Mouse (Mus musculus) limb, embryonic 15.5 days (tissue): ENCODE data around the gene Chst8. TPM values are rescaled to one million over a fixed set of nuclear protein-coding genes. Genes with fewer than 3 reads are reported as not detected.

Source experiments
- ATAC-seq: fragments of 200-750 bp; cut with Nextera tagmentation; 2 replicates; pipeline ENCODE4 v1.8.0; 2017; ENCODE audit warnings: low read depth, moderate TSS enrichment; ENCODE audit not compliant: insufficient number of reproducible peaks, low FRiP score, low TSS enrichment
- H3K27ac ChIP-seq: fragments of 300-500 bp; sonication (generic); 2 replicates; pipeline ENCODE4 v1.5.1; 2015; ENCODE audit warnings: moderate library complexity, mild to moderate bottlenecking, inconsistent platforms
- H3K27me3 ChIP-seq: fragments of 300-500 bp; sonication (generic); 2 replicates; pipeline ENCODE4 v1.6.1; 2015; ENCODE audit warnings: inconsistent platforms
- H3K36me3 ChIP-seq: fragments of 300-500 bp; sonication (generic); 2 replicates; pipeline ENCODE4 v1.6.1; 2015; ENCODE audit warnings: inconsistent platforms
- H3K4me1 ChIP-seq: fragments of 300-500 bp; sonication (generic); 2 replicates; pipeline ENCODE4 v1.6.1; 2015; ENCODE audit warnings: inconsistent platforms
- H3K4me2 ChIP-seq: fragments of 300-500 bp; sonication (generic); 2 replicates; pipeline ENCODE4 v1.6.1; 2015; ENCODE audit warnings: mild to moderate bottlenecking, inconsistent platforms
- H3K4me3 ChIP-seq: fragments of 300-500 bp; sonication (generic); 2 replicates; pipeline ENCODE4 v1.5.1; 2015; ENCODE audit warnings: mild to moderate bottlenecking, inconsistent platforms
- H3K9ac ChIP-seq: fragments of 300-500 bp; sonication (generic); 2 replicates; pipeline ENCODE4 v1.6.1; 2015; ENCODE audit warnings: inconsistent platforms
- H3K9me3 ChIP-seq: fragments of 300-500 bp; sonication (generic); 2 replicates; pipeline ENCODE4 v1.6.1; 2016; ENCODE audit warnings: inconsistent platforms
- WGBS: fragments of 180-500 bp; shearing (Covaris S2); methylation state at CpG from one replicate; pipeline ENCODE4 v1.1.7; 2015; 5-methylcytosine and 5-hydroxymethylcytosine counted together
- polyA plus RNA-seq: library from polyadenylated mRNA; unstranded; fragments of >200 nt; fragmentation: Nextera tagmentation; extraction: Ambion mirVana; gene quantifications from 2 replicates; pipeline ENCODE4 v1.2.1, GENCODE M21; 2015

The Chst8 gene
- polyA plus RNA-seq, 1 experiment from 2014 or later: 1.2 TPM

DNA sequence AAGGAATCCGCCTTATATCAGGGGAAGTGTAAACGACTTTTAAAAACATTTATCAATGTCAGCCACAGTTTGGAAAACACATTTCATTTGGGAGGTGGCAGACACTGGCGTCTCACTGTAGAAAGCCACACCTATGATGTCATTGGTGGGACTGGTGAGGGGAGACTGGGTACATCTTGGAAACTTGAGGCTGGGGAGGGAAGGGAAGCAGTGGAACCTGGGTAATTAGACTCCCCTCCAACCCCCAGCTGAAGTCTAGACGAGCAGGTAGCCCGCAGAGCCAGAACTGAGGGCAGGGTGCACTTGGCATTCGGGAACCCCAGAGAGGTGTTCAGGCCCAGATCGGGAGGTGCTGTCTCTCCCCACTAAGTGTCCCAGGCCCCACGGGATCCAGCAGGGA, 90.4 kb downstream of the Chst8 start:
- peaks cover 23% of the 10 kb centered on the region for H3K4me1 ChIP-seq
- no peak for ATAC-seq
- no peaks in the 10 kb centered on the region for H3K36me3 ChIP-seq
- no peak overlapping the region for H3K4me2 ChIP-seq
- H3K9me3 ChIP-seq: no peaks in the 10 kb centered on the region
- peaks cover 12% of the 10 kb centered on the region for H3K27me3 ChIP-seq
- 32% methylated on average over 8 of the region's 8 CpGs for WGBS
- H3K4me3 ChIP-seq: no peak overlapping the region
- no peak overlapping the region for H3K9ac ChIP-seq
- no peak overlapping the region for H3K27ac ChIP-seq

GRCm38 (mm10) chr7:34721650-34722048, 90.9 kb downstream of the Chst8 start:
- Histone ChIP-seq H3K9ac (no peak overlapping the region), H3K4me2 (no peak overlapping the region), H3K4me1 (peaks cover 28% of the 10 kb centered on the region), H3K9me3 (no peaks in the 10 kb centered on the region), H3K36me3 (no peaks in the 10 kb centered on the region), H3K27ac (no peak overlapping the region), H3K4me3 (no peak overlapping the region), H3K27me3 (peaks cover 17% of the 10 kb centered on the region)
- no peak for ATAC-seq
- WGBS: 14% methylated on average over 5 of the region's 5 CpGs

DNA sequence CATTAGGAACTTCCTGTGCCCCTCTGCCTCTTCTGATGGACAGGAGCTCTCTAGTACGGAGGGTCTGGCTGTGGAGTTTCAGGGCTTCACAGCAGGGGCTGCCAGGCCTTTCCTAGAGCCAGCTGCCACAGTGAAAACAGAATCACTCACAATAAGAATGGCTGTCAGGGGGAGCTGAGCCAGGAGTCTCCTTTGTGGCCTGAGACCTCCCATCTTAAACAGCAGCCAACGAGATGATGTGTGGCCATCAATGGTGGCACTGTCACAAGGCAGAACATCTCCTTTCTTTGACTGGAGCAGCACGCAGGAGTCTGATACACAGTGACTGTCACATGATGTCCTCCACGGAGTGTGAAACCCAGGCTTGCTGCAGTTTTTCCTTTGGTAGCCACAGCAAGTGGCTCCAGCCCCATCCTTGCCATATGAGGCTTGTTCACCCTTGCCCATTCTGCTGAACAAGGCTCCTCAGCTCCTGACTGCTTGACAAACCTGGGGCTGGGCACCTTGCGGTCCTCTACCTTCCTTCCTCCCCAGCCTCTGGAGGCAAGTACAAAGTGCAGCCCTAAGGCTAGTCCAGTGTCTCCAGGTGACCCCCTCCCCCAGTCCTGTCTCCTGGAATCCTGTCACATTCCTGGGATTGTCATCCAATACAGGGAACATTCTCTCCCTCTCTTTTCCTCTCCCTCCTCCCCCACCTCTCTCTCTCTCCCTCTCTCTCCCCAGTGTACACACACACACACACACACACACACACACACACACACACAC, 91.4 kb downstream of the Chst8 start:
- no peak overlapping the region for H3K4me3 ChIP-seq
- H3K9me3 ChIP-seq: no peaks in the 10 kb centered on the region
- no peak for ATAC-seq
- H3K27me3 ChIP-seq: peaks cover 17% of the 10 kb centered on the region
- H3K27ac ChIP-seq: no peak overlapping the region
- H3K4me1 ChIP-seq: peaks cover 29% of the 10 kb centered on the region
- no peaks in the 10 kb centered on the region for H3K36me3 ChIP-seq
- H3K9ac ChIP-seq: no peak overlapping the region
- H3K4me2 ChIP-seq: no peak overlapping the region
- 63% methylated on average over 5 of the region's 5 CpGs for WGBS

GRCm38 (mm10) chr7:34719599-34719998, 92.9 kb downstream of the Chst8 start:
- peaks cover 17% of the 10 kb centered on the region for H3K27me3 ChIP-seq
- H3K9me3 ChIP-seq: no peaks in the 10 kb centered on the region
- WGBS: 42% methylated on average over 5 of the region's 5 CpGs
- no peak overlapping the region for H3K4me2 ChIP-seq
- no peaks in the 10 kb centered on the region for H3K36me3 ChIP-seq
- H3K4me3 ChIP-seq: no peak overlapping the region
- H3K9ac ChIP-seq: no peak overlapping the region
- no peak overlapping the region for H3K27ac ChIP-seq
- no peak for ATAC-seq
- H3K4me1 ChIP-seq: peaks cover 41% of the 10 kb centered on the region

DNA sequence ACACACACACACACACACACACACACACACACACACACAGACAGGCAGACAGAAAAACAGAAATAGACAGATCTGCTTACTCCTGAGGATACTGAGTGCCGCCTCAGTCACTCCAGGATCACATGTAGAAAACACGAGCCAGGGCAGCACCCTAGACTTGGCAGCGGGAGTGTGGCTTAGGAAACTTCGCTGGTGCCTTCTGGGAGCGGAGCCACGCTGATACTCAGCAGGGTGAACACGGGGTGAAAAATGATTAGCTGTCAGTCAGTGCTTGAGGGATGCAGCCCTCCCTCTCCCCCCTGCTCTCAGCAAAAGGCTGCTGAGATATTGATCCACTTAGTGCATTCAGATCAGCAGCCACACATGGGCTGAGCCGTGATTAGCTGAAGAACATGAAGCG, 93.9 kb downstream of the Chst8 start:
- H3K4me1 ChIP-seq: peaks cover 45% of the 10 kb centered on the region

DNA sequence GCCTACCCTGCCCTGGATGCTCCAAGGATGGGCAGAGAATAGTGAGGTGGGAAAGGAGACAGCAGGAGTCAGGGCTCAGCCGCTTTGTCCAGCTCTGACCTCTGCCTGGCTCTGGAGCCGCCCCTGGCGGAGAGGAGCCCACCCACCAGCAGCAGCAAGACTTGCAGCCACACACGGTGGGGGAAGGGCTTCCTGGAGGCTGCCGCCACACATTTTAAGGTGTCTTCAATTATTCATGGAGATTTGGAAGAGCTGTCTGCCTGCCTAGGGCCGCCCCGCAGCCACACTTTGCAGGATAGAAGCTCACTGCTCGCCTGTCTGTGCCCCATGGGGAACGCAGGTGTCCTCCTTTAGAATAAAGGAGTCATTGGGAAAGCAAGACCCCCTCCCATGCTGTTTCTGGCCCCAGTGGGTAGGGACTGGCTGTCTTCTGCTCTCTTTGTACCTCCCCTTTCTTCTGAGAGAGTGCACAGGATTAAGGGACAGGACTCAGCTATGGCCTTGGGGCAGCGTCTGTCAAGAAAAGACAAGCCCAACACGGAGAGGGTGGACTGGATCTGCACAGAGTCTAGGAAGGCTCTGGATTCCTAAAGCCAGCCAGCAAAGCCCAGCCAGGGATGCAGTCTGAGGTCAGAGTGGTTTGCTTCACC, 95.2 kb downstream of the Chst8 start:
- 8% methylated on average over 11 of the region's 11 CpGs for WGBS
- no peaks in the 10 kb centered on the region for H3K9me3 ChIP-seq
- no peak for ATAC-seq
- no peaks in the 10 kb centered on the region for H3K36me3 ChIP-seq
- no peak overlapping the region for H3K9ac ChIP-seq
- H3K27ac ChIP-seq: no peak overlapping the region
- no peak overlapping the region for H3K4me2 ChIP-seq
- peaks cover 41% of the 10 kb centered on the region for H3K4me1 ChIP-seq
- no peak overlapping the region for H3K4me3 ChIP-seq
- peaks cover 17% of the 10 kb centered on the region for H3K27me3 ChIP-seq

More for the DNA sequence above, 93.9 kb downstream of the Chst8 start:
- Histone ChIP-seq H3K27ac (no peak overlapping the region), H3K36me3 (no peaks in the 10 kb centered on the region), H3K9ac (no peak overlapping the region), H3K4me3 (no peak overlapping the region), H3K9me3 (no peaks in the 10 kb centered on the region), H3K27me3 (peaks cover 17% of the 10 kb centered on the region), H3K4me2 (no peak overlapping the region)
- ATAC-seq: no peak
- WGBS: 69% methylated on average over 9 of the region's 9 CpGs

GRCm38 (mm10) chr7:34714848-34715460, 97.6 kb downstream of the Chst8 start:
- 0 out of 2 replicates have a peak overlapping the region, but pooled peaks have one; percentile 7 for H3K4me2 ChIP-seq
- peaks cover 27% of the 10 kb centered on the region for H3K4me1 ChIP-seq
- H3K4me3 ChIP-seq: no peak overlapping the region
- no peaks in the 10 kb centered on the region for H3K36me3 ChIP-seq
- H3K27ac ChIP-seq: peak overlapping the region; percentile 34
- no peak overlapping the region for H3K9ac ChIP-seq
- ATAC-seq: peak; percentile 33; the same call in 1 of the 2 replicates
- no peaks in the 10 kb centered on the region for H3K9me3 ChIP-seq
- WGBS: 32% methylated on average over 11 of the region's 11 CpGs
- H3K27me3 ChIP-seq: peaks cover 14% of the 10 kb centered on the region; the same call in 1 of the 2 replicates

GRCm38 (mm10) chr7:34709111-34709510, 103.4 kb downstream of the Chst8 start:
- Histone ChIP-seq H3K4me2 (no peak overlapping the region), H3K36me3 (no peaks in the 10 kb centered on the region), H3K4me1 (peaks cover 3% of the 10 kb centered on the region; the same call in 1 of the 2 replicates), H3K9me3 (no peaks in the 10 kb centered on the region), H3K9ac (no peak overlapping the region), H3K27me3 (no peaks in the 10 kb centered on the region; the same call in 1 of the 2 replicates), H3K4me3 (no peak overlapping the region), H3K27ac (no peak overlapping the region)
- no peak for ATAC-seq
- 75% methylated on average over 4 of the region's 4 CpGs for WGBS

DNA sequence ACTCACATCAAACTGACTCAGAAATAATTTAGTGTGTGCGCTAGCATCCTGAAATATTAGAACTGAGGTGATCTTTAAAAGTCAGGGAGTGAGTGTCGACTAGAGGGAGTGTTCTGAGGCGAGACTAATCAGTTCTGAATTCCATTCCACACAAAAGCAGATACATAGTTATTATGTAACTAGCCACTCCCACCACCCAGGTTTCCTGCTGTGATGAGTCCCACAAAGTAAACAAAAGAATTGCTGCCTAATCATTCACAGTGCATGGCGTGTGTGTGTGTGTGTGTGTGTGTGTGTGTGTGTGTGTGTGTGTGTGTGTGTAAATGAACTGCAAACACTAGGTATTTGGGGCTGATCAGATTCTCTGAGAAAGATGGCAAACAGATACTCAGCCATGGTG, 108.1 kb downstream of the Chst8 start:
- H3K4me3 ChIP-seq: no peak overlapping the region
- no peak overlapping the region for H3K4me2 ChIP-seq
- no peak overlapping the region for H3K27ac ChIP-seq
- WGBS: 45% methylated on average over 4 of the region's 4 CpGs
- 0 out of 2 replicates have a peak, but pooled peaks cover 4% of the 10 kb centered on the region for H3K27me3 ChIP-seq
- H3K9ac ChIP-seq: no peak overlapping the region
- no peaks in the 10 kb centered on the region for H3K9me3 ChIP-seq
- peaks cover 3% of the 10 kb centered on the region; the same call in 1 of the 2 replicates for H3K4me1 ChIP-seq
- no peak for ATAC-seq
- H3K36me3 ChIP-seq: no peaks in the 10 kb centered on the region

DNA sequence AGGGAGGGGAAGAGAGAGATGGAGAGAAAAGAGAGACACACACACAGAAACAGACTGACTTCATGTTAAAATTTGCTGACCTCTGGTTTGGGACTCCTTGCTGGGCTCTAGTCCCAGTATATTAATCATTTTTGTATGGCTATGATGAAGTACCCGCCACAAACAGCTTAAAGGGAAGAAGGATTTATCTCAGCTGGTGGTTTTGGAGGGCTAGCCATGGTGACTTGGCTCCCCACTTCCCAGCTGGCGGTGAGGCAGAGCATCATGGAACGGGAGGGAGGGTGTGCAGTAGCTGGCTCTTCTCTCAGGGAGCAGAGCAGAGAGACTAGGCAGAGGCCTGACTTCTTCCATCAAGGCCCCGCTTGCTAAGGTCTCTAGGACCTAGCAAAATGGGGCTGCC, 109.1 kb downstream of the Chst8 start:
- H3K27ac ChIP-seq: no peak overlapping the region
- no peak overlapping the region for H3K9ac ChIP-seq
- no peak overlapping the region for H3K4me2 ChIP-seq
- no peak for ATAC-seq
- no peaks in the 10 kb centered on the region for H3K9me3 ChIP-seq
- 0 out of 2 replicates have a peak, but pooled peaks cover 4% of the 10 kb centered on the region for H3K27me3 ChIP-seq
- 52% methylated on average over 4 of the region's 4 CpGs for WGBS
- no peaks in the 10 kb centered on the region for H3K36me3 ChIP-seq
- H3K4me3 ChIP-seq: no peak overlapping the region
- H3K4me1 ChIP-seq: peaks cover 3% of the 10 kb centered on the region; the same call in 1 of the 2 replicates

DNA sequence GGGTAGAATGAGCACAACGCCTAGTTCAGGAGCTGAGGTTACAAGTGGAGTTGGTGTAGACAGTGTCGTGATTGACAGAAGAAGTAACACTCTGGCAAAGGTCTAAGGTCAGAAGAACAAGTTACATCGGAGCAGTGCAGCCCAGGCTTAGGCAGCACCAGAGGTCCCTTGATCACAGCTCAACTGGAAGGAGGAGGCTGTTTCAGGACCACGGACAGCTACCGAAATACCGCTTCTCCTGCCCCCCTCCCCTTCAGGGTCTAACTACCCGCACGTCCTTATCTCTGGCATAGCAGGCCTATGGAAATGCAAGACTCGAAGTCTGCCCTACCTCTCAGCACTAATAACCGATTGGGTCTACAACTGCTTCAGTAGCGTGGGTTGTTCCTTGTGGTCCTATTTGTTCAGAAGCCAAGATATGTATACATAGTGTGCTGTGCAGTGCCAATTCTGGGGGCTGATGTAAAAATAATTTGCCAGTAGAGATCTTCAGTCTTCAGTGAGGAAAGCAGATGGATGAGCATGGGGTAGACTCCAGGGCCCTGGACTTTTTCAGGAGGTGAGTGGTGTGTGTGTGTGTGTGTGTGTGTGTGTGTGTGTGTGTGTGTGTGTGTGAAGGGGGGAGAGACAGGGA, 109.7 kb downstream of the Chst8 start:
- Histone ChIP-seq H3K9me3 (no peaks in the 10 kb centered on the region), H3K9ac (no peak overlapping the region), H3K27ac (no peak overlapping the region), H3K4me3 (no peak overlapping the region), H3K4me2 (no peak overlapping the region), H3K36me3 (no peaks in the 10 kb centered on the region), H3K27me3 (0 out of 2 replicates have a peak, but pooled peaks cover 4% of the 10 kb centered on the region), H3K4me1 (peaks cover 3% of the 10 kb centered on the region; the same call in 1 of the 2 replicates)
- 19% methylated on average over 11 of the region's 11 CpGs for WGBS
- ATAC-seq: no peak
